Mouse (Mus musculus) limb, embryonic 15.5 days (tissue): ENCODE measurements around the gene Mt2. TPM values are rescaled to one million over a fixed set of nuclear protein-coding genes. Genes with fewer than 3 reads are reported as not detected.
"Not testable (repeated sequence)": the region's sequence is repeated elsewhere in the genome, so short reads cannot be mapped to it uniquely, and the experiment has no call there.

Experiments used
- ATAC-seq: fragments of 200-750 bp; cut with Nextera tagmentation; 2 replicates; pipeline ENCODE4 v1.8.0; 2017; ENCODE audit warnings: low read depth, moderate TSS enrichment; ENCODE audit not compliant: insufficient number of reproducible peaks, low FRiP score, low TSS enrichment
- H3K27ac ChIP-seq: fragments of 300-500 bp; sonication (generic); 2 replicates; pipeline ENCODE4 v1.5.1; 2015; ENCODE audit warnings: moderate library complexity, mild to moderate bottlenecking, inconsistent platforms
- H3K27me3 ChIP-seq: fragments of 300-500 bp; sonication (generic); 2 replicates; pipeline ENCODE4 v1.6.1; 2015; ENCODE audit warnings: inconsistent platforms
- H3K36me3 ChIP-seq: fragments of 300-500 bp; sonication (generic); 2 replicates; pipeline ENCODE4 v1.6.1; 2015; ENCODE audit warnings: inconsistent platforms
- H3K4me1 ChIP-seq: fragments of 300-500 bp; sonication (generic); 2 replicates; pipeline ENCODE4 v1.6.1; 2015; ENCODE audit warnings: inconsistent platforms
- H3K4me2 ChIP-seq: fragments of 300-500 bp; sonication (generic); 2 replicates; pipeline ENCODE4 v1.6.1; 2015; ENCODE audit warnings: mild to moderate bottlenecking, inconsistent platforms
- H3K4me3 ChIP-seq: fragments of 300-500 bp; sonication (generic); 2 replicates; pipeline ENCODE4 v1.5.1; 2015; ENCODE audit warnings: mild to moderate bottlenecking, inconsistent platforms
- H3K9ac ChIP-seq: fragments of 300-500 bp; sonication (generic); 2 replicates; pipeline ENCODE4 v1.6.1; 2015; ENCODE audit warnings: inconsistent platforms
- H3K9me3 ChIP-seq: fragments of 300-500 bp; sonication (generic); 2 replicates; pipeline ENCODE4 v1.6.1; 2016; ENCODE audit warnings: inconsistent platforms
- WGBS: fragments of 180-500 bp; shearing (Covaris S2); methylation state at CpG from one replicate; pipeline ENCODE4 v1.1.7; 2015; 5-methylcytosine and 5-hydroxymethylcytosine counted together
- polyA plus RNA-seq: library from polyadenylated mRNA; unstranded; fragments of >200 nt; fragmentation: Nextera tagmentation; extraction: Ambion mirVana; gene quantifications from 2 replicates; pipeline ENCODE4 v1.2.1, GENCODE M21; 2015

Gene Mt2
- 57.2 and 59.8 TPM in 2 replicates for polyA plus RNA-seq

DNA sequence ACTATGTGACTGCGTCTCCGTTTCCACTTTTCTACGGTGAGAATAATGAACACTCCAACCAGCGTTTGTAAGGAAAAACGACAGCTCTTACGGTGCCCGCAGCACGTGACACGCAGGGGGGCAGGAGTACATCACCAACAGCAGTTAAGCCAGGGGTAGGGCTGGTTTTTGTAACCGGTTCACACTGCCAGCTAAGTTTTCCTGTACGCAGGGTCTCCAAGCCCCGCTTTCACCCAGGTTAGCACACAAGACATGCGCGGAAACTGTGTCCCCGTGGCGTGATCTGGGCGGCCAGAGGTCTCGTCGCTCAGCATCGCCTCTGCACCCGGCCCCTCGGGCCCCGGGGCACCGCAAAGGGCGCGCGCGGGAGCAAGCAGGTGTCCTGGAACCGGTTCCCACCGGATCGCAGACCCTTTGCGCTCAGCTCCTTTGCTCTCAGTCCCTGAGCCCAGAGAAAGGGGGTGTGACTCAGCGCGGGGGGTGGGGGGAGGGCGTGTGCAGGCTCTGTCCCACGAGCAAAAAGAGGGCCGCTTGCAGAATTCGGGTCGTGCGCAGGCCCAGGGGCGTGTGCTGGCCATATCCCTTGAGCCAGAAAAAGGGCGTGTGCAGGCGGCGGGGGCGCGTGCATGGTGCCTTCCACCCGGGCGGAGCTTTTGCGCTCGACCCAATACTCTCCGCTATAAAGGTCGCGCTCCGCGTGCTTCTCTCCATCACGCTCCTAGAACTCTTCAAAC lies at the start of gene Mt2:
TSS of gene Mt2 (plus strand) at position 590 of the 734 bp plus-strand sequence.
- H3K27ac ChIP-seq: 0 out of 2 replicates have a peak within 1 kb of the TSS, but pooled peaks have one; percentile 13
- peak within 1 kb of the TSS; percentile 94 for H3K4me2 ChIP-seq
- peak within 1 kb of the TSS; percentile 48 for H3K4me3 ChIP-seq
- H3K9ac ChIP-seq: peak within 1 kb of the TSS; percentile 33; the same call in 1 of the 2 replicates
- no peaks in the 10 kb centered on the region for H3K36me3 ChIP-seq
- ATAC-seq: 0 out of 2 replicates have a peak, but pooled peaks have one; percentile 33
- under 1% methylated on average over 55 of the region's 56 CpGs for WGBS
- no peaks in the 10 kb centered on the region for H3K9me3 ChIP-seq
- H3K4me1 ChIP-seq: peaks cover 22% of the 10 kb centered on the region
- H3K27me3 ChIP-seq: peaks cover 79% of the 10 kb centered on the region

DNA sequence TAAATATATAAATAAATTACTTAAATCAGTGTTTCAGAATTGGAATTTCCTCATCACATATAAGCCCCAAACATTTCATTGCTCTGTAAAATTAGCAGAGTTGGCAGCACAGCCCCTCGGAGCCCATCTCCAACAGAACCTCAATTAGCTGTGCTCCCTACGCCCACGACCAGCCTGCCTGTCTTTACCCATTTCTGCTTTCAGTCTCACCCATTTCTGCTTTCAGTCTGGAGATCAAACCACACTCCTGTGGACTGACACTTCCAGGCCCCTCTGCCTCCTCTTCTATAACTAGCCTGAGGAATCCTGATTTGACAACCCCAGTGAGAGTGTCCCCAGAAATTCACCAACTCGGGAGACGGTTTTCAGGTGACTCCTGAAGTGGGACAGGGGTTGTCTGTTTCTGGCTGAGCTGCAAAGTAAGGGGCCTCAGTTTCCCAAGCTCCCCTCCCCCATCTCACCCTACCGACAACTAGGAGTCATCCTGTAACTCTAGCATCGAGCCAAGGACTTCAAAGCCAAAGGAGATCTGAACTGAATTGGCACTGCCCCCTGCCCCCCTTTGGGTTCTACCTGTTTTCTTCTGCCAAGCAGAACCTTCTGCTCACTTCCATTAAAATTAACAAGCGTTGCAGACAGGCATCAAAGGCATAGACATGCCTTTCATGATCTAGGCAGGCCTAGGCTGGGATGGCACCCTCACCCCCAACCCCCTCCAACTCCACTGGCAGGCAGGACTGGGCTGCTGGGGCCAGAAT lies 49.6 kb upstream of the Mt2 start:
- WGBS: 28% methylated on average over 8 of the region's 8 CpGs
- ATAC-seq: no peak

DNA sequence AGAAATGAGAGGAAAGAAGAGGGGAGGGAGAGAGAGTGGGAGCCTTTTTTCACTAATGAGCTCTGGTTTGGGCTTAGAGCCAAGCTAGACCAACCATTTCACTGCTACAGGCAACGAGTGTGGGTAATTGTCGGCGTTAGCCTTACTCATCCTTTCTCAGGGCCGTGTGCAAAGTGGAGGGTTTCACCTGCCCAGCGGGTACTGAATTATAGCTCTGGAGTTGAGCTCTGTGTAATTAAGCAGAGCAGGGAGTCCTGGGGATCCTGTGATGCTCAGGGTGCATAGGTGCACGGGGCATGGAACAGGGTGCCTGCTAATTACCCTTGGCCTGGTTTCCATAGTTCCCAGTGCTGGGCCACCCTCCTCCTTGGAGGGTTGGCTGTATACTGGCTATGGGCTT lies 44.8 kb upstream of the Mt2 start:
- H3K27ac ChIP-seq: no peak overlapping the region

More for the DNA sequence above, 49.6 kb upstream of the Mt2 start:
- no peak overlapping the region for H3K27ac ChIP-seq
- no peaks in the 10 kb centered on the region for H3K36me3 ChIP-seq
- no peak overlapping the region for H3K4me2 ChIP-seq
- H3K27me3 ChIP-seq: no peaks in the 10 kb centered on the region
- H3K9ac ChIP-seq: no peak overlapping the region
- H3K4me1 ChIP-seq: peaks cover 8% of the 10 kb centered on the region; the same call in 1 of the 2 replicates
- no peaks in the 10 kb centered on the region for H3K9me3 ChIP-seq
- no peak overlapping the region for H3K4me3 ChIP-seq

DNA sequence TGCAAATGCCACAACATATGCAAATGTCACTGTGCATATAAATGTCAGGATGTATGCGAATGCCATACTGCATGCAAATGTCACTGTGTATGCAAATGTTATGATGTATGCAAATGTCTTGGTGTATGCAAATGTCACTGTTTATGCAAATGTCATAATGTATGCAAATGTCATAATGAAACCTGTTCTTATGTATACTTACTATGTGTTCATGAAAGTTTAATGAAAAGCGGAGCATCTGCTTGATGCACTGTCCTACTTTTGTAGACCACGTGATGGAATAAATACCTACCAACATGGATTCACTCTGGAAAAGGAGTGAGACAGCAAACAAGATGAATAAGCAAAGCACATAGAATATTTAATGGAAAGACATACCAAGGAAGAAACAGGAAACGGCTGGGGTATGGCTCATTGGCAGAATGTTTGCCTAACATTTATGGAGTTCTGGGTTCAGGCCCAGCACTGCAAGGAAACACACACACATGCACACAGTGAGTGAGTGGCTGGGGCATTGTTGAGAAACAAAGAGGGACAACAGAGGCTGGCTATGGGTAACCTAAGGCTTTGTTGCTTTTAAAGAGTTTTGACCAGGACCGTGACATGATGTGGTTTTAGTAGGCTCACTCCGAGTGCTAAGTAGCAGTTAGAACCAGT lies 43.2 kb upstream of the Mt2 start:
- no peak overlapping the region for H3K4me2 ChIP-seq
- H3K27ac ChIP-seq: no peak overlapping the region
- no peaks in the 10 kb centered on the region for H3K4me1 ChIP-seq
- no peak overlapping the region for H3K4me3 ChIP-seq
- H3K9ac ChIP-seq: no peak overlapping the region
- 84% methylated on average over 6 of the region's 6 CpGs for WGBS
- no peaks in the 10 kb centered on the region for H3K36me3 ChIP-seq
- no peaks in the 10 kb centered on the region for H3K9me3 ChIP-seq
- no peak for ATAC-seq
- no peaks in the 10 kb centered on the region for H3K27me3 ChIP-seq

More for the DNA sequence above, 44.8 kb upstream of the Mt2 start:
- no peak for ATAC-seq
- H3K9ac ChIP-seq: no peak overlapping the region
- H3K4me2 ChIP-seq: no peak overlapping the region
- no peak overlapping the region for H3K4me3 ChIP-seq
- H3K36me3 ChIP-seq: no peaks in the 10 kb centered on the region
- H3K27me3 ChIP-seq: no peaks in the 10 kb centered on the region
- WGBS: 46% methylated on average over 6 of the region's 6 CpGs
- H3K9me3 ChIP-seq: no peaks in the 10 kb centered on the region
- peaks cover 5% of the 10 kb centered on the region; the same call in 1 of the 2 replicates for H3K4me1 ChIP-seq

DNA sequence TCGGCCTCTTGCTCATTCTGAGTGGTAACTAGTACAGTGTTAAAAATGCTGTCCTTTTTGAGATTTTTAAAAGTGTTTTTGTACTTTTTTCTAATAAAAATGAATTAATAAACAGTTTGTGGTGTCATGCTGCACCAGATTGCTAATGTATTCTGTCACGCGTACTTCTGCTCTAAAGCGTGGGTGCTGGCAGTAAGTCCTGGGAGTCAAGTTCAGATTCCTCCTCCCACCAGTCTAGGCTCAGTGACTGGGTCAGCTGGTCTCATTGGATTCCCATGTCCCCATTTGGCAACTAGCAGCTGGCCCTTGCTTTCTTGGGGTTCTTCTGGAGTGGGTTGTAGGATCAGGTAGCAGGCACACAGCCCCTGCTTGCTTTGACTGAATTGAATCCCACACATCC lies 42.3 kb upstream of the Mt2 start:
- no peak for ATAC-seq
- Histone ChIP-seq H3K4me3 (no peak overlapping the region), H3K36me3 (no peaks in the 10 kb centered on the region), H3K27ac (no peak overlapping the region), H3K4me2 (no peak overlapping the region), H3K9ac (no peak overlapping the region), H3K4me1 (no peaks in the 10 kb centered on the region), H3K27me3 (no peaks in the 10 kb centered on the region), H3K9me3 (no peaks in the 10 kb centered on the region)
- WGBS: 84% methylated on average over 4 of the region's 4 CpGs

DNA sequence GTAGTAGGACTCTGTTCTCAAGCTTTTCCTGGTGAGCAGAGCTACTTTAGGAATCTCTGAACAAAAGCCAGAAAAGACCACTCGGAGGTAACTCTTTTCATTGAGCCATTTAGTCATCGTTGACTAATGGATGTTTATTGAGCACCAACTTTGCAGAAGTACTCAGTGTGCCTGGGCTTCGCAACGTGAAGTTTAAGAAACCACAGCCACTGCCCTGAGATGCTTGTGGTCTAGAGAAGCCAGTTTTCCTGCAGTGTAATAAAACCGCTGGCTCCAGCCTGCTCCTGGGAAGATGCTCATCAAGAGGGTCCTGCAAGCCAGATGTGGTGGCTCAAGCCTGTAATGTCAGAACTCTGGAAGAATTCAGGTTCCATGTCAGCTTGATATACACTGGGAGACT lies 40.4 kb upstream of the Mt2 start:
- Histone ChIP-seq H3K4me3 (no peak overlapping the region), H3K4me2 (no peak overlapping the region), H3K4me1 (no peaks in the 10 kb centered on the region), H3K9ac (no peak overlapping the region), H3K36me3 (no peaks in the 10 kb centered on the region), H3K27ac (no peak overlapping the region), H3K9me3 (no peaks in the 10 kb centered on the region), H3K27me3 (no peaks in the 10 kb centered on the region)
- ATAC-seq: no peak
- 51% methylated on average over 5 of the region's 5 CpGs for WGBS

DNA sequence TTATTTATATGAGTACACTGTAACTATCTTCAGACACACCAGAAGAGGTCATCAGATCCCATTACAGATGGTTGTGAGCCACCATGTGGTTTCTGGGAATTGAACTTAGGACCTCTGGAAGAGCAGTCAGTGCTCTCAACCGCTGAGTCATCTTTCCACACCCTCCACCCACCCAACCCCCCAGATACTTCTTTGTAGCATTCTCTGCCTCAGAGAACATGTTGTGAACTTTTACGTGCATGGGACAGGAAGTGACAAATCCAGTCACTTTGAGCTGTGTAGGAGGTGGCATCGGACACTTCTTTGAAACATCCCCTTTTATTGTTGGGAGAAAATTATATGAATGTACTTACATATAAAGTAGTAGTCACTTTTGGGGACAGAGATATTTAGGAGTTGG lies 37.9 kb upstream of the Mt2 start:
- WGBS: 30% methylated on average over 3 of the region's 3 CpGs

DNA sequence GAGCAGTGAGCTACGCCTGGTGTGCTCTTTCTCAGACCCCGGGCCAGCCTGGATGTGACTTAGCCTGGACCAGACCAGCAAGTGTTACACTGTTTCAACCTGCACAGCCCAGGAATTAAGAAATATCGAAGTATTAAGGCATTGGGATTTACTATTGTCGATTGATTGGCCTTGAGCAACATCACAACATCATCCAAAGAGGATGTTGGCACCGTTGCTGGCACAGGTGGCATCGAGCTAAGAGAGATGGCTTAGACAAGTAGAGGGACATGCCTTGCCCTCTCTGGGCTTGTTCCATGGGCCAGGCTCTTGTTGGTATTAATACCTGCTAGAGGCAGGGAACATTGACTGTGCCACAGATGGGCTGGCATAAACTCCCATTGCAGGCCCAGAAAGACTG lies 36.9 kb upstream of the Mt2 start:
- Histone ChIP-seq H3K4me1 (no peaks in the 10 kb centered on the region), H3K9ac (no peak overlapping the region), H3K27ac (no peak overlapping the region), H3K27me3 (no peaks in the 10 kb centered on the region; the same call in 1 of the 2 replicates), H3K9me3 (no peaks in the 10 kb centered on the region), H3K36me3 (no peaks in the 10 kb centered on the region), H3K4me2 (no peak overlapping the region), H3K4me3 (no peak overlapping the region)
- 88% methylated on average over 6 of the region's 6 CpGs for WGBS
- no peak for ATAC-seq

More for the DNA sequence above, 37.9 kb upstream of the Mt2 start:
- H3K9me3 ChIP-seq, H3K36me3 ChIP-seq, H3K9ac ChIP-seq, H3K4me3 ChIP-seq, H3K4me2 ChIP-seq, H3K4me1 ChIP-seq, ATAC-seq, H3K27ac ChIP-seq, H3K27me3 ChIP-seq: not testable (repeated sequence)

DNA sequence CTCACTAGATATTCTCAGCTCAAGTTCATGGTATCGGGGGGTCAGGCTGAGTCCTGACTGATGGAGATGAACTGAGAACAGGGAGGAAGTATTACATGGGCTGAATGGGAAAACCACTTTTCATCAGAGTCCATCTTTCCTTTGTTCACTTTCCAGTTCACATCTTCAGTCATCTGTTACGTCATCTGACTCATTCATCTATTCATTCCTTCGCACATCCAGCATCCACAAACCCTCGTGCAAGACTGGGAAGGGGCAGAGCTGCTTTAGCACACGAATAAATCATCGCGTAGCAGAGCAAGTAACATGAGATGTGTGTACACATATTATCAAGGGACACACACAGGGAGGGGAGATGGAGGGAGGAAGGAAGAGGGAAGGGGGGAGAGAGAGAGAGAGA lies 36.3 kb upstream of the Mt2 start:
- 78% methylated on average over 7 of the region's 7 CpGs for WGBS
- Histone ChIP-seq H3K36me3 (no peaks in the 10 kb centered on the region), H3K9ac (no peak overlapping the region), H3K9me3 (no peaks in the 10 kb centered on the region), H3K4me1 (no peaks in the 10 kb centered on the region), H3K4me2 (no peak overlapping the region), H3K27me3 (no peaks in the 10 kb centered on the region; the same call in 1 of the 2 replicates), H3K4me3 (no peak overlapping the region), H3K27ac (no peak overlapping the region)
- no peak for ATAC-seq

DNA sequence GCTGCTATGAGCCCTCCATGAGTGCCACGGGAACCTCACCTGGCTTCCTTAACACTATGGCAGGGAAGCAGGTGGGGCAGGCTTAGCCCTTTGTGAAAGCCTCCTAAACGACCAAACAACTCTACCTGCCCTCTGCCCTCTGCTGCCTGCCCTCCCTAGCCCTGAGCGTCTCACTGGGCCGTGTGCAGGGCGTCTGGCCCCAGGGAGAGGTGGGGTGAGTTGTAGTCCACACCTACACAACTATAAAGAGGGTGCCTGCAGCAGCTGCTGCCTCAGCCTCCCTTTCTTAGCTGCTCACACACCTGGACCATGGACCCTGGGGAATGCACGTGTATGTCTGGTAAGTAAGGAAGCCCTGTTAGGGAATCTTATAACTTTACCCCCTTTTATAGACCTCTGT lies 35.5 kb upstream of the Mt2 start, which contains the start of gene Mt4:
TSS of gene Mt4 (plus strand) at position 265 of the 400 bp plus-strand sequence.
- ATAC-seq: no peak
- 43% methylated on average over 6 of the region's 6 CpGs for WGBS
- H3K27ac ChIP-seq: no peak within 1 kb of the TSS
- no peaks in the 10 kb centered on the region for H3K4me1 ChIP-seq
- no peaks in the 10 kb centered on the region for H3K36me3 ChIP-seq
- H3K9me3 ChIP-seq: 0 out of 2 replicates have a peak, but pooled peaks cover 5% of the 10 kb centered on the region
- no peaks in the 10 kb centered on the region; the same call in 1 of the 2 replicates for H3K27me3 ChIP-seq
- H3K9ac ChIP-seq: no peak within 1 kb of the TSS
- no peak within 1 kb of the TSS for H3K4me3 ChIP-seq
- H3K4me2 ChIP-seq: no peak within 1 kb of the TSS

DNA sequence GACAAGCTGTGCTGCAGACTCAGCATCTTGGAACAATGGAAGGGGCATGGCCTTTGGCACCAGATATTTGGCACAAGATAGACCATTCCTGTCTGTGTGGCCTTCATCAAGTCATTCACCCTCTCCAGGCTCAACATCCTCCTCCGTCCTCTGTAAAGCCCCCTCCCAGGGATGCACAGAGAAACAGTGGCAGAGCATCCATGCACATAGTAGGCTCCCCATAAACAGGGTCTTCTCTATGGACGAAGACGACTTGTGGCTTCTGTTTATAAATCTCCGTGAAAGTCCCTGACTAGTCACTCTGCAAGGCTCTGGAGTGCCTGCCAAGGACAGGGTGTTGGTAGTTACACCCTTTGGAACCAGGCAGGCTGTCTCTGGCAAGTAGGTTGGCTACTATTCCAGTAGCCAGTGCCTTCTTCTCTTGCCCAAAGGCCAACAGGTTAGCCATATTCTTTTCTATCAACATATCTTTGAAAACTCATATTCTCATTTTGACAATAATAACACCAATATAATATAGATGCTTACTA lies 32.1 kb upstream of the Mt2 start:
- ATAC-seq: no peak
- no peaks in the 10 kb centered on the region for H3K4me1 ChIP-seq
- H3K9ac ChIP-seq: no peak overlapping the region
- no peak overlapping the region for H3K4me3 ChIP-seq
- H3K4me2 ChIP-seq: no peak overlapping the region
- H3K9me3 ChIP-seq: 0 out of 2 replicates have a peak, but pooled peaks cover 5% of the 10 kb centered on the region
- WGBS: 83% methylated on average over 4 of the region's 4 CpGs
- no peaks in the 10 kb centered on the region for H3K36me3 ChIP-seq
- no peak overlapping the region for H3K27ac ChIP-seq
- H3K27me3 ChIP-seq: no peaks in the 10 kb centered on the region; the same call in 1 of the 2 replicates
